Mouse (Mus musculus): Measurements from ENCODE around the gene Dab2ip.
A peak's percentile ranks its signal among the peaks of the same experiment; 100 is the strongest.

Gene Dab2ip

GRCm38 (mm10) chr2:35684005-35684404 is 125.9 kb downstream of the Dab2ip start:
- no peak for DNase-seq (ENCODE audit: low spot score)

GRCm38 (mm10) chr2:35684735-35685312 is 126.8 kb downstream of the Dab2ip start:
- DNase-seq (ENCODE audit: low spot score) = no peak

- DNase-seq (ENCODE audit: low spot score) = no peak
Measured at GRCm38 (mm10) chr2:35686104-35686503, 128.0 kb downstream of the Dab2ip start.

- DNase-seq (ENCODE audit: low spot score) = no peak
Measured at GRCm38 (mm10) chr2:35687557-35688070, 129.5 kb downstream of the Dab2ip start.

GRCm38 (mm10) chr2:35688121-35688520 is 130.1 kb downstream of the Dab2ip start:
- DNase-seq (ENCODE audit: low spot score) = no peak

GRCm38 (mm10) chr2:35688581-35688980 is 130.5 kb downstream of the Dab2ip start:
- no peak for DNase-seq (ENCODE audit: low spot score)

- DNase-seq (ENCODE audit: low spot score) = no peak
Measured at GRCm38 (mm10) chr2:35689881-35690280, 131.8 kb downstream of the Dab2ip start.

- DNase-seq (ENCODE audit: low spot score) = peak; percentile 52
Measured at GRCm38 (mm10) chr2:35691257-35692049, 133.4 kb downstream of the Dab2ip start.

- DNase-seq (ENCODE audit: low spot score) = no peak
Measured at GRCm38 (mm10) chr2:35692272-35692900, 134.3 kb downstream of the Dab2ip start.

- DNase-seq (ENCODE audit: low spot score) = no peak
Measured at GRCm38 (mm10) chr2:35693037-35693436, 135.0 kb downstream of the Dab2ip start.

- no peak for DNase-seq (ENCODE audit: low spot score)
Measured at GRCm38 (mm10) chr2:35694111-35694510, 136.0 kb downstream of the Dab2ip start.

- DNase-seq (ENCODE audit: low spot score) = no peak
Measured at GRCm38 (mm10) chr2:35696193-35696541, 138.1 kb downstream of the Dab2ip start.

- no peak for DNase-seq (ENCODE audit: low spot score)
Measured at GRCm38 (mm10) chr2:35696542-35697391, 138.7 kb downstream of the Dab2ip start.

GRCm38 (mm10) chr2:35697768-35698167 is 139.7 kb downstream of the Dab2ip start:
- DNase-seq (ENCODE audit: low spot score) = no peak

GRCm38 (mm10) chr2:35700966-35701365 is 142.9 kb downstream of the Dab2ip start:
- no peak for DNase-seq (ENCODE audit: low spot score)

GRCm38 (mm10) chr2:35702001-35702400 is 143.9 kb downstream of the Dab2ip start:
- DNase-seq (ENCODE audit: low spot score) = no peak

GRCm38 (mm10) chr2:35702608-35703007 is 144.5 kb downstream of the Dab2ip start:
- no peak for DNase-seq (ENCODE audit: low spot score)

GRCm38 (mm10) chr2:35703241-35703640 is 145.2 kb downstream of the Dab2ip start:
- DNase-seq (ENCODE audit: low spot score) = no peak

- no peak for DNase-seq (ENCODE audit: low spot score)
Measured at GRCm38 (mm10) chr2:35712611-35713010, 154.5 kb downstream of the Dab2ip start.

GRCm38 (mm10) chr2:35713460-35713859 is 155.4 kb downstream of the Dab2ip start:
- no peak for DNase-seq (ENCODE audit: low spot score)

- no peak for DNase-seq (ENCODE audit: low spot score)
Measured at GRCm38 (mm10) chr2:35714742-35715167, 156.7 kb downstream of the Dab2ip start.

GRCm38 (mm10) chr2:35715485-35715884 is 157.4 kb downstream of the Dab2ip start:
- no peak for DNase-seq (ENCODE audit: low spot score)

All from ovary, postnatal 10 days (tissue).